Mouse (Mus musculus) neural tube, embryonic 12.5 days (tissue): Measurements from ENCODE around the gene Vsig8. TPM values are rescaled to one million over a fixed set of nuclear protein-coding genes. Genes with fewer than 3 reads are reported as not detected.

Source experiments
- ATAC-seq: fragments of 200-750 bp; cut with Nextera tagmentation; 2 replicates; pipeline ENCODE4 v1.8.0; 2017; ENCODE audit warnings: low read depth, mild to moderate bottlenecking, moderate TSS enrichment, moderate library complexity; ENCODE audit not compliant: low FRiP score
- H3K27ac ChIP-seq: fragments of 300-500 bp; sonication (generic); 2 replicates; pipeline ENCODE4 v1.5.1; 2016
- H3K27me3 ChIP-seq: fragments of 300-500 bp; sonication (generic); replicated peaks from 2 replicates; pipeline ENCODE4 v1.6.1; 2016; ENCODE audit warnings: mild to moderate bottlenecking
- H3K36me3 ChIP-seq: fragments of 300-500 bp; sonication (generic); 2 replicates; pipeline ENCODE4 v1.6.1; 2016; ENCODE audit warnings: mild to moderate bottlenecking
- H3K4me1 ChIP-seq: fragments of 300-500 bp; sonication (generic); 2 replicates; pipeline ENCODE4 v1.6.1; 2016
- H3K4me2 ChIP-seq: fragments of 300-500 bp; sonication (generic); replicated peaks from 2 replicates; pipeline ENCODE4 v1.6.1; 2016; ENCODE audit warnings: mild to moderate bottlenecking
- H3K4me3 ChIP-seq: fragments of 300-500 bp; sonication (generic); 2 replicates; pipeline ENCODE4 v1.5.1; 2016
- H3K9ac ChIP-seq: fragments of 300-500 bp; sonication (generic); 2 replicates; pipeline ENCODE4 v1.6.1; 2016; ENCODE audit warnings: mild to moderate bottlenecking
- H3K9me3 ChIP-seq: fragments of 300-500 bp; sonication (generic); 2 replicates; pipeline ENCODE4 v1.6.1; 2016; ENCODE audit warnings: mild to moderate bottlenecking
- WGBS: fragments of 180-500 bp; shearing (Covaris S2); methylation state at CpG from one replicate; pipeline ENCODE4 v1.1.7; 2016; 5-methylcytosine and 5-hydroxymethylcytosine counted together
- polyA plus RNA-seq: library from polyadenylated mRNA; unstranded; fragments of >200 nt; fragmentation: Nextera tagmentation; extraction: Ambion mirVana; gene quantifications from 2 replicates; pipeline ENCODE4 v1.2.1, GENCODE M21; 2016

Gene Vsig8
- polyA plus RNA-seq, 1 experiment from 2014 or later, result 0.58 TPM

DNA sequence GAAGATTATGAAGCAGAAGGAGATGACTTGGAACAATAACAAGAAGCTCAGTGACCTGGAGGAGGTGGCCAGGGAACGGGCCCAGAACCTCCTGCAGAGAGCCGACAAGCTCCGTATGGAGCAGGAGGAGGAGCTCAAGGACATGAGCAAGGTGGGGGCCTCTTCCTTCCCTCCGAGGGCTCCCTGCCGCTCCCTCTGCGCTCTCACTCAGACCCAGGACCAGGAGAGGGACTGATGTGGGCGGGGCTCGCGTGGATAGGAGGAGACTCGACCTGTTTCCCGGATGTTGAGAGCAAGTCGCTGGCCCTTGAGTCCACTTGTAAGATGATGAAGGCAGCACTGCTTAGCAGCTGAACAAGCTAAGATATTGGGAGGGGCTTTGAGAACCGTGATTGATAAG, 23.2 kb upstream of the Vsig8 start:
- no peak overlapping the region for H3K27ac ChIP-seq
- peaks cover 17% of the 10 kb centered on the region for H3K4me1 ChIP-seq
- no peaks in the 10 kb centered on the region for H3K36me3 ChIP-seq
- WGBS, result 6% methylated on average over 13 of the region's 13 CpGs
- no peak overlapping the region for H3K4me3 ChIP-seq
- no peaks in the 10 kb centered on the region for H3K9me3 ChIP-seq
- H3K4me2 ChIP-seq, result peak overlapping the region; percentile 46
- ATAC-seq, result no peak
- H3K27me3 ChIP-seq, result peaks cover 6% of the 10 kb centered on the region; the same call in 1 of the 2 replicates
- no peak overlapping the region for H3K9ac ChIP-seq

- H3K9ac ChIP-seq, result no peak overlapping the region
- no peak overlapping the region for H3K27ac ChIP-seq
- peaks cover 17% of the 10 kb centered on the region for H3K4me1 ChIP-seq
- no peak overlapping the region for H3K4me3 ChIP-seq
- 76% methylated on average over 16 of the region's 16 CpGs for WGBS
- ATAC-seq, result no peak
- no peaks in the 10 kb centered on the region for H3K9me3 ChIP-seq
- peaks cover 6% of the 10 kb centered on the region; the same call in 1 of the 2 replicates for H3K27me3 ChIP-seq
- no peaks in the 10 kb centered on the region for H3K36me3 ChIP-seq
- no peak overlapping the region for H3K4me2 ChIP-seq
Measured at GRCm38 (mm10) chr1:172535116-172535515, 20.6 kb upstream of the Vsig8 start.

GRCm38 (mm10) chr1:172539827-172540226, 15.9 kb upstream of the Vsig8 start:
- Histone ChIP-seq H3K4me3 (no peak overlapping the region), H3K9ac (no peak overlapping the region), H3K27ac (no peak overlapping the region), H3K27me3 (no peaks in the 10 kb centered on the region), H3K4me2 (no peak overlapping the region), H3K4me1 (peaks cover 3% of the 10 kb centered on the region; the same call in 1 of the 2 replicates), H3K9me3 (no peaks in the 10 kb centered on the region), H3K36me3 (no peaks in the 10 kb centered on the region)
- WGBS, result 80% methylated on average over 6 of the region's 6 CpGs
- no peak for ATAC-seq

GRCm38 (mm10) chr1:172540283-172540820, 15.4 kb upstream of the Vsig8 start:
- Histone ChIP-seq H3K9ac (no peak overlapping the region), H3K4me3 (no peak overlapping the region), H3K9me3 (no peaks in the 10 kb centered on the region), H3K27ac (no peak overlapping the region), H3K27me3 (no peaks in the 10 kb centered on the region), H3K4me1 (peaks cover 3% of the 10 kb centered on the region; the same call in 1 of the 2 replicates), H3K4me2 (no peak overlapping the region), H3K36me3 (no peaks in the 10 kb centered on the region)
- ATAC-seq, result no peak
- 57% methylated on average over 11 of the region's 11 CpGs for WGBS

GRCm38 (mm10) chr1:172546062-172546461, 9.7 kb upstream of the Vsig8 start:
- WGBS, result 98% methylated on average over 4 of the region's 4 CpGs

DNA sequence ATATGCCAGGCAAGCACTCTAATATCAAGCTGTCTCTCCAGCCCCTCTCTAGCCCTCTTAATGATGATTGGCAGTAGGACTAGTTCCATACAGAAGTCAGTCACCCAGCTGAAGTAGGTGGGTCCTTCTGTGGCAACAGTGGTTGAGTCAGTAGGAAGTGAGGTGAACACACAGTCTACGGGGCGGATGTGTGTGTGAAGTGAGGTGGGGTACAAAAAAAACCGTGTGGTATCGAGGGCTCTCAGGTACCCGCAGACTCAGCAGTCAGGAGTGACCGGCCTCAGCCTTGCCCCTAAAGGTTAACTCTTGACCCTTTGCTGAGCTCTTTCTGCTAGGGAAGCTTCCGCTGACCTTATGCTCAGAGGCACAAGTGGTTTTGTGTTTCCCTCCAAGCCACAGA, 7.2 kb upstream of the Vsig8 start:
- ATAC-seq, result no peak
- no peaks in the 10 kb centered on the region for H3K27me3 ChIP-seq
- H3K9ac ChIP-seq, result no peak overlapping the region
- no peak overlapping the region for H3K4me2 ChIP-seq
- no peak overlapping the region for H3K27ac ChIP-seq
- no peaks in the 10 kb centered on the region for H3K36me3 ChIP-seq
- 62% methylated on average over 7 of the region's 7 CpGs for WGBS
- H3K4me3 ChIP-seq, result no peak overlapping the region
- H3K4me1 ChIP-seq, result peaks cover 19% of the 10 kb centered on the region
- no peaks in the 10 kb centered on the region for H3K9me3 ChIP-seq

More at GRCm38 (mm10) chr1:172546062-172546461, 9.7 kb upstream of the Vsig8 start:
- H3K36me3 ChIP-seq, result no peaks in the 10 kb centered on the region
- no peaks in the 10 kb centered on the region for H3K9me3 ChIP-seq
- H3K27ac ChIP-seq, result no peak overlapping the region
- no peak overlapping the region for H3K4me3 ChIP-seq
- no peak overlapping the region for H3K9ac ChIP-seq
- peaks cover 22% of the 10 kb centered on the region for H3K4me1 ChIP-seq
- no peak for ATAC-seq
- no peaks in the 10 kb centered on the region for H3K27me3 ChIP-seq
- no peak overlapping the region for H3K4me2 ChIP-seq

DNA sequence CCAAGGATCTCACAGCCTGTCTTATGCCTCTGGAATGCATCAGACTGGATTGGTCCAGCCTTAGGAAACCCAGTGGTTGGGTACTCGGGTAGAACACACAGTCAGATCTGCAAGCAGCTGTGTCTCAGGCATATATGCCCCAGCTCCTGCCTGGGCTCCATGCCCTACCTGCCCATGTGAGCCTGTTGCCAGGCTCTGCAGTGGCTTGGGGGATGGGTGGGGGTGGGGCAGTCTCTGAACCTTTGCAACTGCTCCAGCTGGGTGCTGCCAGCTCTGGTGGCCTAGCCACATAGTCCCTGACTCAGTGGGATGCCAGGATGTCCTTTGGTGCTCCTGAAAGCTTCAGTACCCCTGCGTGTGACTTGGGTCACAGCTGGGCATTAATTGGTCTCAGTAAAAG, 6.4 kb upstream of the Vsig8 start:
- 0 out of 2 replicates have a peak, but pooled peaks have one; percentile 13 for ATAC-seq
- Histone ChIP-seq H3K4me2 (peak overlapping the region; percentile 64), H3K9me3 (no peaks in the 10 kb centered on the region), H3K9ac (no peak overlapping the region), H3K4me1 (peaks cover 19% of the 10 kb centered on the region), H3K27ac (no peak overlapping the region), H3K4me3 (no peak overlapping the region), H3K36me3 (no peaks in the 10 kb centered on the region), H3K27me3 (no peaks in the 10 kb centered on the region)
- 6% methylated on average over 2 of the region's 2 CpGs for WGBS

DNA sequence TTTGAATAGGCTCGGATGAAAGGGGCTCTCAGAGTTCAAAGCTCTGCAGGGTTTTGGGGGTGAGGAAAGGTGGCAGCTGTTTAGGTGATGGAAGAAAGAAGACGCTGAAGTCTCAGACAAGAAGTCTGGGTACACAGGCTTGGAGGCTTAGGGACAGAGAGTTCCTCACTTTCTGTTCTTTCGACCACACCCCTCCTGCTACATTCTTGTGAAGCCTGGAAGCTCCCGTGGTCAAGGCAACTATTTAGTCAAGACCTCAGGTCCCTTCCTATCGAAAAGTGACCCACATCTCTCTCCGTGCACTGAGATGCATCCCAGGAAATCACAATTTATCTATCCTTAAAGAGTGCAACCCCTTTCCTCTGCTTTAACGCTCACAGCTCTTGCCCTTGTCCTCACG, 6.0 kb upstream of the Vsig8 start:
- Histone ChIP-seq H3K4me3 (peak overlapping the region; percentile 35), H3K36me3 (no peaks in the 10 kb centered on the region), H3K27me3 (no peaks in the 10 kb centered on the region), H3K9ac (peak overlapping the region; percentile 47), H3K4me2 (peak overlapping the region; percentile 64), H3K27ac (no peak overlapping the region), H3K4me1 (peaks cover 19% of the 10 kb centered on the region), H3K9me3 (no peaks in the 10 kb centered on the region)
- WGBS, result 4% methylated on average over 8 of the region's 8 CpGs
- ATAC-seq, result no peak

GRCm38 (mm10) chr1:172550551-172550951, 5.2 kb upstream of the Vsig8 start:
- H3K36me3 ChIP-seq, result no peaks in the 10 kb centered on the region
- no peak overlapping the region for H3K27ac ChIP-seq
- peaks cover 19% of the 10 kb centered on the region for H3K4me1 ChIP-seq
- H3K9ac ChIP-seq, result peak overlapping the region; percentile 47
- no peaks in the 10 kb centered on the region for H3K27me3 ChIP-seq
- H3K4me2 ChIP-seq, result peak overlapping the region; percentile 64
- 1% methylated on average over 8 of the region's 8 CpGs for WGBS
- no peaks in the 10 kb centered on the region for H3K9me3 ChIP-seq
- peak overlapping the region; percentile 35 for H3K4me3 ChIP-seq
- ATAC-seq, result peak; percentile 89

- Histone ChIP-seq H3K27me3 (no peaks in the 10 kb centered on the region), H3K4me1 (peaks cover 19% of the 10 kb centered on the region), H3K4me3 (no peak overlapping the region), H3K27ac (no peak overlapping the region), H3K9ac (no peak overlapping the region), H3K4me2 (peak overlapping the region; percentile 64), H3K9me3 (no peaks in the 10 kb centered on the region), H3K36me3 (no peaks in the 10 kb centered on the region)
- 62% methylated on average over 7 of the region's 7 CpGs for WGBS
- ATAC-seq, result no peak
Measured at GRCm38 (mm10) chr1:172551009-172551408, 4.7 kb upstream of the Vsig8 start.

DNA sequence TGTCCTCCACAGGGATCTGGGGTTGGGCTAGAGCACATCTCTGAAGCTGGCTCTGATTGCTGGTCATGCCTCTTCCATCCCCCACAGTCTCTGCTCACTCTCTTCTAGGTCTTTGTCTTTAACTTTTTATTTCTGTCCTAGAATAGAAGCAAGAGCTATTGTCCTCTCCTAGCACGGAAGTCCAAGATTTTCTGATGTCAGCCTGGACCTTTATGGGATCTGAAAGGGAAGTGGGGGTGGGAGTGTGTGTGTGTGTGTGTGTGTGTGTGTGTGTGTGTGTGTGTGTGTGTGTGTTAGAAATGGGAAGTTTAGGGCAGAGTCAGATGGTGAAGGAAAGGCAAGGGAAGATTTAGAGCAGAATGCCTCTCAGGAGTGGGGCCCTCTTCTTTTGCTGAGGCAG, 3.1 kb upstream of the Vsig8 start:
- no peaks in the 10 kb centered on the region for H3K36me3 ChIP-seq
- no peak overlapping the region for H3K4me3 ChIP-seq
- WGBS, result 34% methylated on average over 1 of the region's 1 CpGs
- H3K9ac ChIP-seq, result no peak overlapping the region
- no peaks in the 10 kb centered on the region for H3K9me3 ChIP-seq
- H3K4me1 ChIP-seq, result peaks cover 19% of the 10 kb centered on the region
- H3K27me3 ChIP-seq, result no peaks in the 10 kb centered on the region
- H3K4me2 ChIP-seq, result no peak overlapping the region
- no peak overlapping the region for H3K27ac ChIP-seq
- ATAC-seq, result no peak

DNA sequence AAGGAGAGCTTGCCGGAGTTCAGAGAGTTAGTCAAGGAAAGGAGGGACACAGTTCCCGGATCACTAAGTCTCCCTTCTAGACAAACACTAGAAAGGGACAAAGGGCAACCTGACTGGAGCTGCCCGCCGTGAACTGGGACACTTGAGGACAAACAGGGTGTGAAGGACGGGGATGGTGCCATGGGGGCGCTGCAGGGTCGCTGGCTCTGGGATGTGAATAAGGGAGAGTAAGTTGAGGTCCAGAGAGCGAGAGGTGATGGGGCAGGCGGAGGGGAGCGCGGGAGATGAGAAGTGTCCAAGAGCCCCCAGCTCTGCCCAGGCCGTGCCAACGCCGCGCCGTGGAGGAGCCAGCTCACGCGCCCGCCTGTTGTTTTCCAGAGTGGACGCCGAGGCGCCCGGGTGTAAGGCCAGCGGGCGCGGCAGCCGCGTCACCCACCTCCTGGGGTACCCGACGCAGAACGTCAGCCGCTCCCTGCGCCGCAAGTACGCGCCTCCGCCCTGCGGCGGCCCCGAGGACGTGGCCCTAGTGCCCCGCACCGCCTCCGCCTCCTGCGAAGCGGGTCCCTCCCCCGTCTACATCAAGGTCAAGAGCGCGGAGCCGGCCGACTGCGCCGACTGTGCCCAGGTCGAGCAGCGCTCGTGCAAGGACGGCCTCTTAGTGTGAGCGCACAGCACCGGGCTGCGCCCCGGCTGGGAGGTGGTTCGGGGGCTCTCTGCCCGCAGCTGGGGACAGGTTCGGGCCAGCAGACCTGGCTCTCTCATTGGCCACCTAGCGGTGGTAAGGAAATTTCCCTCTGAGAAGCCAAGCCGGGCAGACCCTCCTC, 7.1 kb downstream of the Vsig8 start:
- peak overlapping the region; percentile 84 for H3K9ac ChIP-seq
- no peak overlapping the region for H3K27ac ChIP-seq
- peaks cover 14% of the 10 kb centered on the region for H3K4me1 ChIP-seq
- peaks cover 31% of the 10 kb centered on the region for H3K27me3 ChIP-seq
- WGBS, result under 1% methylated on average over 66 of the region's 66 CpGs
- H3K4me3 ChIP-seq, result peak overlapping the region; percentile 64
- no peaks in the 10 kb centered on the region for H3K9me3 ChIP-seq
- H3K36me3 ChIP-seq, result no peaks in the 10 kb centered on the region
- H3K4me2 ChIP-seq, result peak overlapping the region; percentile 98
- ATAC-seq, result peak; percentile 88
